In the genomic region with DNA sequence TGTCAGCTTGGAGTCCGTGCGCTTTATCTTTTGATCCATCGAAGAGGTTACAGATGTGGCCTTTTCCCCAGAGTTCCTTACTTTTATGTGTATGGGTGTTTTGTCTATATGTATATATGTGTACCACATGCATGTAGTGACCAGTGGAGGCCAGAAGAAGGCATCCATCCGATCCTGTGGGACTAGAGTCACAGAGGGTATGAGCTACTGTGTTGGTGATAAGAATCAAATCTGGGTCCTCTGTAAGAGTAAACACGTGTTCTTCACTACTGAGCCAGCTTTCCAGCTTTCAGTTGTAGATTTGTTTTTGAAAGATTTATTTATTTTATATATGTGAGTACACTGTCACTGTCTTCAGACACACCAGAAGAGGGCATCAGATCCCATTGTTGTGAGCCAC, we compare ENCODE assay signal across 1 mouse cellular context.
TF ChIP-seq lines count a peak whose summit lies in the region.

No protein-coding gene starts in this region.

TF ChIP-seq in MEL, 35 proteins besides CTCF, POLR2A, EP300 and RAD21:
- TF ChIP-seq CHD1 (IDR thresholded peaks at IDR 0.05; ENCODE audit: low read depth, low read length): 0 out of 2 replicates have a peak, but pooled peaks have one; percentile 55
- TF ChIP-seq RCOR1 (IDR thresholded peaks at IDR 0.05; ENCODE audit: low read depth, low read length): no peak
- no peak for TF ChIP-seq CHD2 (IDR thresholded peaks at IDR 0.05; ENCODE audit: low read length)
- no peak for TF ChIP-seq USF1 (IDR thresholded peaks at IDR 0.05; ENCODE audit: low read depth, low read length)
- 0 out of 2 replicates have a peak, but pooled peaks have one; percentile 23 for TF ChIP-seq MXI1 (IDR thresholded peaks at IDR 0.05; ENCODE audit: low read depth, low read length)
- TF ChIP-seq USF2 (IDR thresholded peaks at IDR 0.05; ENCODE audit: borderline replicate concordance in 1 of 2, insufficient read depth in 1 of 2, low read depth in 1 of 2, low read length in 2 of 2): no peak
